Mouse (Mus musculus): Measurements from ENCODE around the gene 4932438H23Rik. TPM values are rescaled to one million over a fixed set of nuclear protein-coding genes. Genes with fewer than 3 reads are reported as not detected.

Gene 4932438H23Rik
- total RNA-seq, 1 experiment, result 0.36 TPM

DNA sequence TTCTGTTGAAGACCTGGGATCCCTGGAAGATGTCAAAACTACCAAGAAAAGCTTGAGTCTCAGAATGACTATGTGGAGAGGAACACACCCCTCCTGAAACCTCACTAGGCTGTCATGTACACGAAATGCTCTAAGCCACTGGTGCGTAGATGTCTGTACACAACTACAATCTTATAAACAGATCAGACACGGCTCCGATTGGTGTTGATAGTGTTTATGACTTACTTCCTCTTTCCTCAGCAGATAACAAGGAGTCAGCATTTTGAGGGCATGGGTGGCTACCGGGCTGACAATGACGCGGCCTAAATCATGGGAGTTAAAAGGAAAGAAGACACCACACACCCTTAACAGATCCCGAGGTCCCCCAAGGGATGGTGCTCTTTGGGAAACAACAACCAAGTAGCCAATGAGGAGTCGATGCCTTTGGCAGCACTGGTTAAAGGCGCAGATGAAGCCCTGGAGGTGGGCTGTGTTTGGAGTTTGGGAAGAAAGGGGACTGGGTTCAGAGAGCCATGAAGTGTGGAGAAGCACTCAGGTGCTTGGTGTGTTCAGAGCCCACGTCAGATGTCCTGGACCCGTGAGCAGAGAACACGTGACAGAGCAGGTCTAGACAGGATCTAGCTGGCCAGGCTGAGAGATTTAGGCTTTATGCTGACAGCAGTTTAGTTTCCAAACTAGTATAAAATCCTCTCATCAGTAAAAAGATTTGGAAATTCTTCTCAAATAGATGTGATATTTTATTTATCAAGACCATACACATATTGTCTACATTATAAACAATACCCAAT is 33.2 kb downstream of the 4932438H23Rik start:
- H3K36me3 ChIP-seq (ENCODE audit: control insufficient read depth, insufficient read depth, low read length, poor library complexity, severe bottlenecking), result no peaks in the 10 kb centered on the region
- no peak overlapping the region for H3K9ac ChIP-seq (ENCODE audit: insufficient read depth, low read depth, low read length, poor library complexity, severe bottlenecking)
- in situ Hi-C loops (cut with MboI; ENCODE audit: low sequenced_read_pairs in 2 of 2, unreplicated experiment in 2 of 2), result no loop called here
- H3K4me3 ChIP-seq (ENCODE audit: insufficient read depth in 1 of 2, low read depth in 1 of 2, low read length in 2 of 2, poor library complexity in 1 of 2, severe bottlenecking in 1 of 2), result no peak overlapping the region
- no peak overlapping the region for H3K27ac ChIP-seq (ENCODE audit: insufficient read depth, low read depth, low read length, poor library complexity, severe bottlenecking)
- no peaks in the 10 kb centered on the region for H3K9me3 ChIP-seq (ENCODE audit: control insufficient read depth, insufficient read depth, low read depth, low read length)
- TF ChIP-seq MAFK (IDR thresholded peaks at IDR 0.05; ENCODE audit: insufficient read depth, low read depth, low read length) (no peak), HCFC1 (IDR thresholded peaks at IDR 0.05; ENCODE audit: borderline replicate concordance, insufficient read depth, low read length) (no peak), ZNF384 (IDR thresholded peaks at IDR 0.05; ENCODE audit: low read depth, low read length) (no peak), CHD2 (IDR thresholded peaks at IDR 0.05; ENCODE audit: low read depth, low read length) (no peak), ZC3H11A (IDR thresholded peaks at IDR 0.05; ENCODE audit: borderline replicate concordance, low read depth, low read length) (no peak)
- no peak for DNase-seq (ENCODE audit: low read depth, low spot score)
- H3K4me1 ChIP-seq (ENCODE audit: control insufficient read depth in 2 of 2, insufficient read depth in 2 of 2, low read length in 2 of 2, poor library complexity in 1 of 2), result no peaks in the 10 kb centered on the region

DNA sequence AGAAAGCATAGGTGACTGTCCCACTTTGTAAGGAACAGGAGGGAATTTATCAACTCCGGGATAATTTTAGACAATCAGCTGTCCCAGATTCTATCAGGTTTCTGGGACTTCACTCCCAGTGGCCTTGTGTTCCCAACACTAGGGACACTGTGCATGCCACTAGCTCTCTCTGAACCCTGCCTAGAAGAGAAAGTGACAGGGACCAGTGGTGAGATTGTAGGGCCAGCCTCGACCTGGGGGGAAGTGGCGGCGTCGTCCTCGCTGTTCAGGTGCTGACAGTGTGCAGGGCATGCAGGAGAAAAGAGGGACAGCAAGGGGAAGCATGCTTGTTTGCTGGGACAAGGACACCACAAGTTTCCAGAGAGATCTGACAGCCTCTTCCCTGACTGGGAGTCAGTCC is 37.2 kb downstream of the 4932438H23Rik start:
- no peak overlapping the region for H3K27ac ChIP-seq (ENCODE audit: insufficient read depth, low read depth, low read length, poor library complexity, severe bottlenecking)
- no peak for DNase-seq (ENCODE audit: low read depth, low spot score)
- no peaks in the 10 kb centered on the region for H3K9me3 ChIP-seq (ENCODE audit: control insufficient read depth, insufficient read depth, low read depth, low read length)
- no peaks in the 10 kb centered on the region for H3K36me3 ChIP-seq (ENCODE audit: control insufficient read depth, insufficient read depth, low read length, poor library complexity, severe bottlenecking)
- TF ChIP-seq ZC3H11A (IDR thresholded peaks at IDR 0.05; ENCODE audit: borderline replicate concordance, low read depth, low read length) (no peak), CHD2 (IDR thresholded peaks at IDR 0.05; ENCODE audit: low read depth, low read length) (no peak), ZNF384 (IDR thresholded peaks at IDR 0.05; ENCODE audit: low read depth, low read length) (no peak), MAFK (IDR thresholded peaks at IDR 0.05; ENCODE audit: insufficient read depth, low read depth, low read length) (no peak), HCFC1 (IDR thresholded peaks at IDR 0.05; ENCODE audit: borderline replicate concordance, insufficient read depth, low read length) (no peak)
- H3K9ac ChIP-seq (ENCODE audit: insufficient read depth, low read depth, low read length, poor library complexity, severe bottlenecking), result no peak overlapping the region
- H3K4me1 ChIP-seq (ENCODE audit: control insufficient read depth in 2 of 2, insufficient read depth in 2 of 2, low read length in 2 of 2, poor library complexity in 1 of 2), result peaks cover 0 to 2% of the 10 kb centered on the region in 2 experiments; a peak in 1 of 4 replicates
- no peak overlapping the region for H3K4me3 ChIP-seq (ENCODE audit: insufficient read depth in 1 of 2, low read depth in 1 of 2, low read length in 2 of 2, poor library complexity in 1 of 2, severe bottlenecking in 1 of 2)
- in situ Hi-C loops (cut with MboI; ENCODE audit: low sequenced_read_pairs in 2 of 2, unreplicated experiment in 2 of 2), result no loop called here

DNA sequence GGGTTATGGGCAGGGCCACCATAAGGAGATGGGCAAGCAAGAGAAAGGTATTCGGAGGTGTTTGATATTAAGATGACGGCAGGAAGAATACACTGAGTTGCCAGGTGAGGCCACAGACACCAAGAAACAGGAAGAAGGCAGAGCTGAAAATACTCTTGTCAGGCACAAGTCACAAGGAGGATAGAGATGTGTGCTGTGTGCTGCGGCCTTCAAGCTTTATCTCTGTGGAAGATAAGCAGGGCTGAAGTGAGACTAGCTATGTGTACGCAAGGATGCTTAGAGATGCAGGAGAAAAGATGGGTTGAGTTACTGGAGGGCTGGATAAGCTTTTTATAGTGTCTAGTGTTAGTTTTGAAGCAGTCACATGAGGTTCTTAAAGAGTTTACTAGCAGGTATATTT is 37.7 kb downstream of the 4932438H23Rik start:
- in situ Hi-C loops (cut with MboI; ENCODE audit: low sequenced_read_pairs in 2 of 2, unreplicated experiment in 2 of 2), result no loop called here
- TF ChIP-seq CHD2 (IDR thresholded peaks at IDR 0.05; ENCODE audit: low read depth, low read length) (no peak), MAFK (IDR thresholded peaks at IDR 0.05; ENCODE audit: insufficient read depth, low read depth, low read length) (no peak), ZC3H11A (IDR thresholded peaks at IDR 0.05; ENCODE audit: borderline replicate concordance, low read depth, low read length) (no peak)
- no peak for DNase-seq (ENCODE audit: low read depth, low spot score)
- Histone ChIP-seq H3K4me3 (ENCODE audit: insufficient read depth in 1 of 2, low read depth in 1 of 2, low read length in 2 of 2, poor library complexity in 1 of 2, severe bottlenecking in 1 of 2) (no peak overlapping the region), H3K27ac (ENCODE audit: insufficient read depth, low read depth, low read length, poor library complexity, severe bottlenecking) (no peak overlapping the region), H3K9me3 (ENCODE audit: control insufficient read depth, insufficient read depth, low read depth, low read length) (no peaks in the 10 kb centered on the region), H3K9ac (ENCODE audit: insufficient read depth, low read depth, low read length, poor library complexity, severe bottlenecking) (no peak overlapping the region), H3K36me3 (ENCODE audit: control insufficient read depth, insufficient read depth, low read length, poor library complexity, severe bottlenecking) (no peaks in the 10 kb centered on the region), H3K4me1 (ENCODE audit: control insufficient read depth in 2 of 2, insufficient read depth in 2 of 2, low read length in 2 of 2, poor library complexity in 1 of 2) (peaks cover 0 to 2% of the 10 kb centered on the region in 2 experiments; a peak in 1 of 4 replicates)

DNA sequence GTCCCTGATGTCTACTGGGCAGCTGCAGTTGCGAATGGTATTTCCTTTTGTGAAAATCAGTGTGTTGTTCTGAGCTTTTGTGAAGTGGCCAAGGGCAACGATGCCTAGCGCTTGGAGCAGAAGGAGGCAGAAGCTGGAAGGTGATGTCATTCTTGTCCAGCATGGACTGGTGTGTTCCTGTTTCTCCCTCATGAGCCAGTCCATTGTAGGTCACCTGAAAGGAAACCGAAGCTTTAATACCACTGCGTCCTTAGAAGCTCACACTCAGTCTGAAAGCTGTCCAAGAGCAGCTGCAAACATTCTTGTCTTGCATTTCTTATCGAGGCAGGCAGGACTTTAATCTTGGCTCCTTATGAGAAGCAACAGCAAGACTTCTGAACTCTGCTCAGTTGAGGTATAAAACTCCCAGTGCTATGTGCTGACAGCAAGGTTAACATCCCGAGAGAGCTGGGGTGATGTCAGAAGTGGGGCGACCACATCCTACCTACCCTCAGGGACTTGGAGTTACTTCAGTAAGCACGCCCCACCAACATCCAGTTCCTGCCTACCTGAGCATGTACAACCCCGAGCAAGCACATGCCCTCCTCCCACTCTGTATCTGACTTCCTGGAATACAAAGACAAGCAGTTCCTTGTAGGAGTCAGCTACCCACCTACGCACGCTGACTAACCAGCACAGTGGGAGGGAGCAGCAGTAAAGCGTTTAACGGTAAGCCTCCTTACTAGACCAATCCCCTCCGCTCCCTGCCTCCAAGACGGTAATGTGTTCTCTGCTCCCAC is 38.7 kb downstream of the 4932438H23Rik start:
- no peaks in the 10 kb centered on the region for H3K9me3 ChIP-seq (ENCODE audit: control insufficient read depth, insufficient read depth, low read depth, low read length)
- H3K27ac ChIP-seq (ENCODE audit: insufficient read depth, low read depth, low read length, poor library complexity, severe bottlenecking), result no peak overlapping the region
- no peak overlapping the region for H3K9ac ChIP-seq (ENCODE audit: insufficient read depth, low read depth, low read length, poor library complexity, severe bottlenecking)
- in situ Hi-C loops (cut with MboI; ENCODE audit: low sequenced_read_pairs in 2 of 2, unreplicated experiment in 2 of 2), result no loop called here
- no peak for TF ChIP-seq ZC3H11A (IDR thresholded peaks at IDR 0.05; ENCODE audit: borderline replicate concordance, low read depth, low read length)
- no peak for TF ChIP-seq CHD2 (IDR thresholded peaks at IDR 0.05; ENCODE audit: low read depth, low read length)
- no peak for TF ChIP-seq MAFK (IDR thresholded peaks at IDR 0.05; ENCODE audit: insufficient read depth, low read depth, low read length)
- no peak for TF ChIP-seq HCFC1 (IDR thresholded peaks at IDR 0.05; ENCODE audit: borderline replicate concordance, insufficient read depth, low read length)
- TF ChIP-seq ZNF384 (IDR thresholded peaks at IDR 0.05; ENCODE audit: low read depth, low read length), result no peak
- no peak for DNase-seq (ENCODE audit: low read depth, low spot score)
- peaks cover 0 to 2% of the 10 kb centered on the region in 2 experiments; a peak in 1 of 4 replicates for H3K4me1 ChIP-seq (ENCODE audit: control insufficient read depth in 2 of 2, insufficient read depth in 2 of 2, low read length in 2 of 2, poor library complexity in 1 of 2)
- H3K4me3 ChIP-seq (ENCODE audit: insufficient read depth in 1 of 2, low read depth in 1 of 2, low read length in 2 of 2, poor library complexity in 1 of 2, severe bottlenecking in 1 of 2), result no peak overlapping the region
- no peaks in the 10 kb centered on the region for H3K36me3 ChIP-seq (ENCODE audit: control insufficient read depth, insufficient read depth, low read length, poor library complexity, severe bottlenecking)

Data from ES-E14 (cell line).